Mouse (Mus musculus) forebrain, postnatal 0 days (tissue): ENCODE results near the gene Scarb2. TPM values are rescaled to one million over a fixed set of nuclear protein-coding genes. Genes with fewer than 3 reads are reported as not detected.

Experiments used
- ATAC-seq: fragments of 200-750 bp; cut with Nextera tagmentation; 2 replicates; pipeline ENCODE4 v1.8.0; 2017; ENCODE audit warnings: mild to moderate bottlenecking, moderate library complexity
- DNase-seq: peaks from one replicate; pipeline ENCODE4 v3.0.0-alpha.2; 2015
- H3K27ac ChIP-seq: fragments of 300-500 bp; sonication (generic); 2 replicates; pipeline ENCODE4 v1.5.1; 2014; ENCODE audit warnings: low read depth, mild to moderate bottlenecking, antibody characterized with exemption, low read length, moderate library complexity, mixed read lengths
- H3K27me3 ChIP-seq: fragments of 300-500 bp; sonication (generic); 2 replicates; pipeline ENCODE4 v1.6.1; 2014; ENCODE audit warnings: mild to moderate bottlenecking, low read length, mixed read lengths; ENCODE audit not compliant: insufficient read depth
- H3K36me3 ChIP-seq: fragments of 300-500 bp; sonication (generic); 2 replicates; pipeline ENCODE4 v1.6.1; 2014; ENCODE audit warnings: mild to moderate bottlenecking, moderate library complexity; ENCODE audit not compliant: insufficient read depth
- H3K4me1 ChIP-seq: fragments of 300-500 bp; sonication (generic); 2 replicates; pipeline ENCODE4 v1.6.1; 2014; ENCODE audit warnings: antibody characterized with exemption; ENCODE audit not compliant: insufficient read depth
- H3K4me2 ChIP-seq: fragments of 300-500 bp; sonication (generic); 2 replicates; pipeline ENCODE4 v1.6.1; 2014; ENCODE audit warnings: low read depth, mild to moderate bottlenecking, moderate library complexity
- H3K4me3 ChIP-seq: fragments of 300-500 bp; sonication (generic); 2 replicates; pipeline ENCODE4 v1.5.1; 2014; ENCODE audit warnings: low read depth, low read length, mixed read lengths
- H3K9ac ChIP-seq: fragments of 300-500 bp; sonication (generic); 2 replicates; pipeline ENCODE4 v1.6.1; 2014; ENCODE audit warnings: mild to moderate bottlenecking
- H3K9me3 ChIP-seq: fragments of 300-500 bp; sonication (generic); 2 replicates; pipeline ENCODE4 v1.6.1; 2016; ENCODE audit warnings: low read length
- CTCF ChIP-seq: sonication (generic); IDR thresholded peaks from 2 replicates; pipeline ENCODE4 v1.5.1; 2016; ENCODE audit warnings: antibody characterized with exemption, control low read depth, low read depth
- WGBS: fragments of 180-500 bp; shearing (Covaris S2); extraction: QIAGEN DNeasy Blood & Tissue Kit; methylation state at CpG from one replicate; pipeline ENCODE4 v1.1.7; 2014; 5-methylcytosine and 5-hydroxymethylcytosine counted together
- polyA plus RNA-seq: library from polyadenylated mRNA; unstranded; fragments of >200 nt; fragmentation: Nextera tagmentation; extraction: Ambion mirVana; gene quantifications from 2 replicates; pipeline ENCODE4 v1.2.1, GENCODE M21; 2015
- total RNA-seq: library from RNA; depleted of rRNA; stranded (reverse); fragments of >200 nt; gene quantifications from 2 replicates; pipeline ENCODE4 v1.2.3, GENCODE M21; 2014

Scarb2 gene
- total and polyA plus RNA-seq, 2 experiments from 2014 or later: 23.1 to 149 TPM

GRCm38 (mm10) chr5:92504676-92505400 lies 1.8 kb downstream of the Scarb2 start:
- Histone ChIP-seq H3K27me3 (no peaks in the 10 kb centered on the region), H3K4me1 (peaks cover 15% of the 10 kb centered on the region; the same call in 1 of the 2 replicates), H3K9me3 (no peaks in the 10 kb centered on the region), H3K36me3 (no peaks in the 10 kb centered on the region), H3K27ac (peak overlapping the region; percentile 97), H3K4me2 (peak overlapping the region; percentile 66), H3K4me3 (peak overlapping the region; percentile 84), H3K9ac (peak overlapping the region; percentile 93)
- WGBS: under 1% methylated on average over 35 of the region's 35 CpGs
- ATAC-seq (peak; percentile 75), DNase-seq (peak; percentile 78)
- TF ChIP-seq CTCF: no peak

DNA sequence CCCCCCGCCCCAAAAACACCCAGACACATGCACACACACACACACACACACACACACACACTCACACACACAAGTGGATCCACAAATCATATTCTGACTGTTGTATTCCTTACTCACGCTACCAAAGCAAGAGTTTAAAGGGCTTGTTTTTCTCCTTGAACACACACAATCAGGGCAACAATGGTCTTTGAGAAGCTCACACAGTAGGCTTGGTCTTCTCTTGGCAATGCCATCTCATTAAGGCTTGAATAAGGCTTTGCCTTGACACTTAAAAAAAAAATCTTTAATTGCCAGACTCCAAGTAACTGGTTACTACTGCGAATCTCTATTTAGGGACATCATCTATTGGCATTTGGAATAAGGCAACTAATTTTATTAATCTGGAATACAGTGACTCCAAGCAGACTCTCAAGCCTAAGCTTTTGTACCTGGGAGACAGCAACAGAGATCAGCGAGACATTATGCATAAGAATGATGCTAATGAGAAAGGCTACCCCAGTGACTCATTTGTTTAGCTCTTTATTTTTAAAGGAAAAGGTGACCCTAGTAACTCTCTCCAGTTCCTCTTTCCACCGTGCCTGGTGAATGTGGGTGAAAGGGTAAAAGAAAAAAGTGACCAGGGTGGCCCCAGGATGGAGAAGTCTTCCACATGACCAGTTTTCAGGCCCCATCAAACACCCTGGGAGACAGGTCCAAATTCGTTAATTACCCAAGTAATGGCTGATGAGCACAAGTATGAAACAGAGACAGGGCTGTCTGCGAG lies 2.6 kb downstream of the Scarb2 start:
- no peak for TF ChIP-seq CTCF
- DNase-seq: no peak
- H3K9ac ChIP-seq: peak overlapping the region; percentile 93
- no peaks in the 10 kb centered on the region for H3K27me3 ChIP-seq
- no peaks in the 10 kb centered on the region for H3K9me3 ChIP-seq
- peak overlapping the region; percentile 97 for H3K27ac ChIP-seq
- H3K4me2 ChIP-seq: peak overlapping the region; percentile 66
- peaks cover 18% of the 10 kb centered on the region; the same call in 1 of the 2 replicates for H3K4me1 ChIP-seq
- ATAC-seq: no peak
- peak overlapping the region; percentile 84 for H3K4me3 ChIP-seq
- no peaks in the 10 kb centered on the region for H3K36me3 ChIP-seq
- 11% methylated on average over 7 of the region's 7 CpGs for WGBS

DNA sequence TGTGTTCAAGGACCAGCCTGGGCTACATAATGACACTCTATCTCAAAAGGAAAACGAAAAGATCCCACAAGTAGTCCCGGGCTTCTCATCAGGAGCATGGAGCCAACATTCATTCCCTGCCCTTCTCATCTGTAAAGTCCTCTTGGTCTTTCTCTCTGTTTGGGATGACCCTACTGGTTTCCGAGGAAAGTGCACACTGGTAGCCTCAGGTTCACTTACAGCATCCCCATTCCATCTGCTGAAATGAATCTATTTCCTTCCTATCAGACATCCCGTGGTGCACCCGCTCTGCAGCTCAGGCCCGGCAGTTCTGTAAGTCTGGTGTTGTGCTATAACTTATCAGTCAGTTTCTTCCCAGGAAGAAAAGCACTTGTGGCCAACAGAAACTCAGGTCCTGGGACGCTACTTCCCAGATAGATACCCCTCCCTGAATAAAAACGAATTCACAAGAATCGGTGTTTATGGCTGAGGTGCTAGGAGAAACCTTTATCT lies 3.2 kb downstream of the Scarb2 start:
- peak overlapping the region; percentile 84 for H3K4me3 ChIP-seq
- H3K9ac ChIP-seq: peak overlapping the region; percentile 93; the same call in 1 of the 2 replicates
- no peak for ATAC-seq
- H3K36me3 ChIP-seq: no peaks in the 10 kb centered on the region
- no peaks in the 10 kb centered on the region for H3K27me3 ChIP-seq
- DNase-seq: no peak
- WGBS: 46% methylated on average over 9 of the region's 9 CpGs
- H3K27ac ChIP-seq: no peak overlapping the region
- peaks cover 23% of the 10 kb centered on the region; the same call in 1 of the 2 replicates for H3K4me1 ChIP-seq
- TF ChIP-seq CTCF: peak; percentile 7; the same call in 1 of the 2 replicates
- H3K9me3 ChIP-seq: no peaks in the 10 kb centered on the region
- H3K4me2 ChIP-seq: peak overlapping the region; percentile 66

DNA sequence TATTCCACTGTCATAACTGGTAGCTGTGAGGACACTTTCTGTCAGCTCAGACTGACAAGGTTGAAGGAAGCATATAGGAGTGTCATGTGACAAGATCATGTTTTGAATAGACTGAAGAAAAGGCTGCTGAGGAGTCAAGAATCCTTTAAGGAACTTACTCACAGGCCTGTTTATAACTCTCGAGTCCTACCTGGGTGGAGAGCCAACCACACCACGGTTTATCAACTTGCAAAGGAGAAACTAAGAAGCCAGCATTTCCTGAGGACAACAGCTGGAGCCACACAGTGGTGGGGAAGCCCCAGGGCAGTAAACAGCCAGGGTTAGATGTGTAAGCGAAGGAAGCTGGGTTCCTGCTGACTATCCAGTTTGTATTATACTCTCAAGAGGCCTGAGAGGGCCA lies 7.3 kb downstream of the Scarb2 start:
- DNase-seq (no peak), ATAC-seq (no peak)
- peaks cover 19% of the 10 kb centered on the region; the same call in 1 of the 2 replicates for H3K4me1 ChIP-seq
- H3K27ac ChIP-seq: no peak overlapping the region
- no peak overlapping the region for H3K4me3 ChIP-seq
- H3K36me3 ChIP-seq: no peaks in the 10 kb centered on the region
- 76% methylated on average over 3 of the region's 3 CpGs for WGBS
- no peak overlapping the region for H3K9ac ChIP-seq
- no peaks in the 10 kb centered on the region for H3K27me3 ChIP-seq
- no peaks in the 10 kb centered on the region for H3K9me3 ChIP-seq
- no peak for TF ChIP-seq CTCF
- no peak overlapping the region for H3K4me2 ChIP-seq

DNA sequence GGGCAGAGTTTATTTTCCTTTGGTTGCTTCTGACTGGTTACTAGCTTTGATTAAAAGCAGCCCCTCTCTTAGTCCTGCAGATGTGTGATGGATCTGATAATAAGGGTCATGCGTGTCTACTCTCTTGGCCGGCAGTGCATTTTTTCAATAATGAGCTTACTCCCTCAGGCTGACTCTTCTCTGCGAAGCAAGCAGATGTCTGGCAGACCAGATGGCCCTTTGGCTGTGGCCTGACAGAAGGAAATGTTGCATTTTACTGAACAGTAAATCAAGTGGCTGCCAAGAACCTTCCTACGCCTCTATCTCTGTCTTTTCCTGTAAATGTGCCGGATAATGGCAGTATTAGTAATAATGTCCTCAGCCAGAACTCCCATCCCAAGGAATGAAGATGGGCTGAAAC lies 8.0 kb downstream of the Scarb2 start:
- peak; percentile 38 for ATAC-seq
- 26% methylated on average over 5 of the region's 5 CpGs for WGBS

DNA sequence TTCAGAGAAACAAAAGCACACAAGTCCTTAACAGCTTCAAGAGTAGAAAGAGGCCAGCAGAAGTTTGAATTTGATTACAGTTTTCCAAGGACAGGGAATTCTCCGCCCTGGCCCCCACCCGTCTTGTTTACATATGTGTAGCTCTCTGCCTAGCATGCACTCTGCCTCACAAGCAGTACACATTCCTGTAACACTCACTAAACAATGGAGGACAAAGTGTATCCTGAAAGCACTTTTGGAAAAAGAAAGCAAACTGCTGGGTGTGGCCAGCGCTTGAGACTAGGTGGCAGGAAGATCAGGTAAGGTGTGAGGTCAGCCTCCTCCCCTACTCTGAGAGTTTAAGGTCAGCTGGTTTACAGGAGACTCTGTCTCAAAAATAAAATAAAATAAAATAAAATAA lies 8.4 kb downstream of the Scarb2 start:
- no peak overlapping the region for H3K9ac ChIP-seq
- H3K4me1 ChIP-seq: peaks cover 12% of the 10 kb centered on the region; the same call in 1 of the 2 replicates
- H3K27ac ChIP-seq: no peak overlapping the region
- no peaks in the 10 kb centered on the region for H3K36me3 ChIP-seq
- H3K27me3 ChIP-seq: no peaks in the 10 kb centered on the region
- no peak overlapping the region for H3K4me2 ChIP-seq
- no peak for DNase-seq
- WGBS: 84% methylated on average over 3 of the region's 3 CpGs
- H3K4me3 ChIP-seq: no peak overlapping the region
- 0 out of 2 replicates have a peak, but pooled peaks have one; percentile 12 for ATAC-seq
- TF ChIP-seq CTCF: no peak
- H3K9me3 ChIP-seq: no peaks in the 10 kb centered on the region

More for the DNA sequence above, 8.0 kb downstream of the Scarb2 start:
- Histone ChIP-seq H3K4me3 (no peak overlapping the region), H3K4me1 (peaks cover 15% of the 10 kb centered on the region; the same call in 1 of the 2 replicates), H3K36me3 (no peaks in the 10 kb centered on the region), H3K9ac (no peak overlapping the region), H3K9me3 (no peaks in the 10 kb centered on the region), H3K27ac (no peak overlapping the region), H3K27me3 (no peaks in the 10 kb centered on the region), H3K4me2 (no peak overlapping the region)
- TF ChIP-seq CTCF: no peak
- DNase-seq: no peak
